Mouse (Mus musculus) embryo, embryonic 11 days (tissue): ENCODE results near the gene Fbxl17.
A peak's percentile ranks its signal among the peaks of the same experiment; 100 is the strongest.

Experiments used
- DNase-seq: peaks from one replicate; pipeline ENCODE4 v3.0.0-alpha.2; 2015

Fbxl17 gene

GRCm38 (mm10) chr17:63499636-63500155 lies at the start of gene Fbxl17:
Fbxl17 (minus strand) TSS chr17:63500017.
- DNase-seq, result peak; percentile 80

GRCm38 (mm10) chr17:63547465-63547864 lies 47.6 kb upstream of the Fbxl17 start:
- peak; percentile 25 for DNase-seq

DNA sequence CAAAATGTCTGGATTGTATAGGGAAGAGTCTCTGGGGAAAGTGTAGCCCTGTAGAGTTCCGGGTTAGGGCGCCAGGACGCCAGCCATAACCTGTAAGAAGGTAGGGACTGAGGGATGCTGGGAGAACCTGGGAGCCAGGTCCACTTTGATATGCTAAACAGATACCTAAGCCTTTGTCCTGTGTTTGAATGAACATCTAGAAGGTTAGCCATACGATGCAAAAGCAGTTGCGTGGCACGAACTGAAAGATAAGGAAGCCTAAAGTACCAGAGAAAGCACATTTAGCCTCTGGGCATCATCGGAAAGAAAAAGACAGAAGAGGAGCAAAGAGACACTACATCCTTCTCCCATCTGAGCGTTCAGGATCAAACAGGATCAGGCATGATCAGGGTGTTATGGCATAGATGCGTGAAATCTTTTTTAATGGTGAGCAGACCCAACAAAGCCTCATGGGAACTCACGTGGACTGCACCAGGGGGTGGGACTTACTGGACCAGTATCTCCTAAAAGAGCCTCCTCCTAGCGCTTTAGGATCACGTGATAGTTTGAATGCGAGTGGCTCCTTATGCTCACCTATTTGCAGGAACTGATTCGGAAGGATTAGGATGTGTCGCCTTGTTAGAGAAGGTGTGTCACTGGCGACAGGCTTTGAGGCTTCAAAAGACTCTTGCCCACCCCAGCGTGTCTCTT lies 34.9 kb upstream of the Fbxl17 start:
- DNase-seq, result no peak

GRCm38 (mm10) chr17:63533074-63533836 lies 33.4 kb upstream of the Fbxl17 start:
- peak; percentile 13 for DNase-seq

DNA sequence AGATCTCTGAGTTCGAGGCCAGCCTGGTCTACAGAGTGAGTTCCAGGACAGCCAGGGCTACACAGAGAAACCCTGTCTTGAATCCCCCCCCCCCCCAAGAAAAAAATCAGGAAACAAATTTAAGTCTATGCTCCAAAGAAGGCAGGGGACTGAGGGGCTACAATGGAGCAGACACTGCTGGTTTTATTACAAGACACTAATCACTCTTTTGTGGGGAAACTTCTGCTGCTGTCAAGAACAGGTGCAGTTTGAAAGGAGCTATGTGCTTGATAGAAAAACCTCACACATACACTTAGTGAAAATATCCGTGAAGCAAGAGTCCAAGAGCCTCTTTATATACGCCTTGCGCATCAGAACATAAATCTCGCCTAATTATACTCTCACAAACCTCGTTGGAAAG lies 29.7 kb upstream of the Fbxl17 start:
- DNase-seq, result no peak

DNA sequence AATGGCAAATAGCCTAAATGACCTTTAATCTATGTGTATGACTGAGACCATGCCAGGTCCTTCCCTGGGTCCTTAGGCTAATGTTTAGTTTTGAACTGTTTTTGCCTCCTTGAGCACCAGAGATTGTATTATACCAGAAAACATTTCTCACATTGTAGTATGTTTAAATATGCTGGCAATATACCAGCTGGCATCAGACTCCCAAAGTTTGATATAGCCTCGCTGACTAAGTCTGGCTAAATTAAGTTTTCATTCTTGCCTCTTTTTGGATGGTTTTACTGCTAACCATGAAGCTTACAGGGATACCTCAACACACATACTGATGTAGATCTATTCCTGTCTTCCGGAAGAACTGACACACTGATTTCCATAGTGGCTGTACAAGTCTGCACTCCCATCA lies 20.9 kb upstream of the Fbxl17 start:
- DNase-seq, result no peak

- no peak for DNase-seq
Observed at GRCm38 (mm10) chr17:63510451-63510850, 10.6 kb upstream of the Fbxl17 start.

DNA sequence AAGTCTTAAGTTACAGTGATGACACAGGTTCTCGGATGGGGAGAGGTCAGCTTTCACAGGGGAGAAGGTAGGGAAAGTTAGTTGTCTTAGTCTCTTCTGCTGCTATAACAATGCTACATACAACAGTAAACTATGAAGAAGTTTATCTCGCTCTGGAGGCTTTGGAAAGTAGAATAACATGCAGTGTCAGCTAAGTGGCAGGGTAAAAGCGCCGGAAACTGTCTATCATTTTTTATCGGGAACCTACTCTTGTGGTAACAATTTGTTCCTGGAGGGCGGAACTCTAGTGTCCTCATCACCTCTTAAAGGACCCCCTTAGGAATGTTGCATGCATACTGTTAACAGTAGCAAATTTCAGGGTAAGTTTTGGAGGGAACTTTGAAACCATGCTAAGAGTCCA lies 1.3 kb upstream of the Fbxl17 start:
- no peak for DNase-seq

DNA sequence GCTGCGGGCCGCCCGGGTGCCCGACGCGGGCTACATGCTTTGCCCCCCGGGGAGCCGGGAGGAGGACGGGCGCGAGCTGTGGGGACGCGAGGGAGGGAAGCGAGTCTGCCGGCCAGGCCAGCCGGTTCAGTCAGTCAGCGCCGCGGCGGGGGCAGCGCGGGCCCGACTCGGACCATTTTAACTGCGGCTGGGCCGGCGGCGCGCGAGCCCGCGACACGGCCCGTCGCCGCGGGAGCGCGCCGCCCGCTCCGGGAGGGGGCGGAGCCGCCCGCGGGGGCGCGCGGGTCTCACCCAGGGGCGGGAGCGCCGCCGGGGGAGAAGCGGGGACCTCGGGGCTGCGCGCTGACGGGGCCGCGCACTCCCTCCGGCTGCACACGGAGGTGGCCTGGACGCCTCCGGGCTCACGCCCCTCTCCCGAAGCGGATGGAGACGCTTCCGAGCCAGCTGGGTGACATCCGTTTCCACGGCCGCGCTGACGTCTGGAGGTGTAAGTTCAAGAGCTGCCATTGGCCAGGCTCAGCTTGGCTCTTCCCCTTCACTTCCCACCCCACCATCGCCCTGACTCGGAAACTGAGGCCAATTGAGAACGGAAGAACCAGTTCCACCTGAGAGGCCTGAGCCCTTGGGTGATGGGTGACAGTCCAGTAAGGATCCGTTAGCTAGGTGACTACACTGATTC lies 478 bp upstream of the Fbxl17 start:
- peak; percentile 91 for DNase-seq

DNA sequence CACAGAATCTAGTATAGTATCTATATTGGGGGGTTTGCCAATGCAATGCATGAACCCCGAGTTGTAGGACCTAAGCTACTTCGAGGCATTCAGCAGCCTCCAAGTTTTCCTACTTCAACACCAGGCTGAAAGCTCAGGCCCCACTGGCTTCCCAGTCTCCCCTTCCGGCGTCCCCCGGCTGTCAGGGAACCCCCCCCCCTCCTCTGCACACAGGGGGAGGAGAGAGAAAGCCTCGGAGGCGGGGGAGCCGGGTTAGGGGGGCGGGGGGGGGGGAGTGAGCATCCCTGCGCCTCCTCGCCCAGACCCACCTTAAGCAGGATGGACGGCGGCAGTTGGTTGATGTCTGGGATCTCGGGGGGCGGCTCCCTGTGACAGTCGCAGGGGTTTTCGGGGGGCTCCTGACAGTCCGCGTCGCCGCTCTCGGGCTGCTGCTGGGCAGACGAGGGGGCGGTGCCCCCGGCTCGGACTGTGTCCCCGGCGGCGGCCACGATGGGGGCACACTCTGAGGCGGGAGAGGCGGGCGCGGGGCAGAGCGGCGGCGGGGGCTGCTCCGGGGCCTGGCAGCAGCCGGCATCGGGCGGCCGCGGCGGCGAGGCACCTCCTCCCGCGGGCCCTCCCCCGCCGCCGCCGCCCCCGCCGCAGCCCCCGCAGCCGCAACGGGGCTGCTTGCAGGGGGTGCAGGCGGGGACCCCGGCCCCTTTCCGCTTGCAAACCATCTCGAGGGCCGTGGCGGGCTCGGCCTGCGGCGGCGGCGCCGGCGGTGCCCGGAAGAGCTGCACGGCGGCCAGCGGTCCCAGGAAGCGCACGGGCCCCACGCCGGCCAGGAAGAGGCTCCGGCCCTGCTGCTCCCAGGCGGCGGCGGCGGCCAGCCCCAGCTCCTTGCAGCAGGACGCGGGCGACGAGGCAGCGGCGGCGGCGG lies 841 bp downstream of the Fbxl17 start:
- peak; percentile 80 for DNase-seq

DNA sequence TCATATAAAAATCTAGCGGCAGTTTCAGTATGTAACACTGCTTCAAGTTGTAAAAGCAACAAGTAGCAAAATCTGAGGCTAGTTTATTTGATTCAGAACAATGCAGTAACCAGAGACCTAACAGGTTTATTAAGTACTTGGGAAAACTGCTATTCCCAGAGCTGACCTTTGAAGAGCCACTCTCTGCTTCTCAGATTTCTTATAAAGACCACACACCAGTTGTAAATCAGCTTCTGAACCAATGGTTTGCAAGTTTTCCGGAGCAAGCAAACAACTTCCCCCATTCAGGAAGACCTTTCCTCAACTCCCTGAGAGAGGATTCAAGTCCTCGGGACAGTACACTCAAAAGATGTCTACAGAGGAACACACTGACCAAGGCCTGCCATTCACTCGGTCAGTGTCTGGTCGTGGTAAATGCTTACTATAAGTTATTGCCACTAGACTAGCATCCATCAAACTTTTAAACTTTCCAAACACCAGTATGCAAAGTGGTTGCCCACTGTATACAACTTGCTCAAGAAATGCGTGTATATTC lies 1.6 kb downstream of the Fbxl17 start:
- peak; percentile 45 for DNase-seq

DNA sequence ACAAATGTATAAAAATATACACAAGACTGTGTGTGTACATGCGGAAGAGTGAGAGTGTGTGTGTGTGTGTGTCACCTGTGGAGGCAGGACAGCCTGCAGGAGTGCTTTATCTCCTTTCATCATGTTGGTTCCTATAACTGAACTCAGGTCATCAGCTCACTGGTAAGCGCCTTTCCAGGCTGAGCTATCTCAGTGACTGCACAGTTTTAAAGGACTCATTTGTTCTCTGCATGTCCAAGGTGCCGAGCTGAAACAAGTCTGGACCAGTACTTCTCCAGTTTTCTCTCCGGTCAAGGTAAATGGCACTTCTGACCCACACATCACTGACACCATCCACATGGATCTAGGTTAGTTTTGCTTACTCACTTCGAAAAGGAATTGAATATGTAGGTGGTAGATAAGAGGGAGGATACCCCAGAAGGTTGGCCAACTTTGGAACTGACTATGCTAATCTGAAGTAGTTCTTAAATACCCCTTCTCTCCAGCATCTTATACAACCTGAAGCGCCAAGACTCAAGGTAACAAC lies 2.5 kb downstream of the Fbxl17 start:
- DNase-seq, result no peak

GRCm38 (mm10) chr17:63496153-63496552 lies 3.7 kb downstream of the Fbxl17 start:
- no peak for DNase-seq

DNA sequence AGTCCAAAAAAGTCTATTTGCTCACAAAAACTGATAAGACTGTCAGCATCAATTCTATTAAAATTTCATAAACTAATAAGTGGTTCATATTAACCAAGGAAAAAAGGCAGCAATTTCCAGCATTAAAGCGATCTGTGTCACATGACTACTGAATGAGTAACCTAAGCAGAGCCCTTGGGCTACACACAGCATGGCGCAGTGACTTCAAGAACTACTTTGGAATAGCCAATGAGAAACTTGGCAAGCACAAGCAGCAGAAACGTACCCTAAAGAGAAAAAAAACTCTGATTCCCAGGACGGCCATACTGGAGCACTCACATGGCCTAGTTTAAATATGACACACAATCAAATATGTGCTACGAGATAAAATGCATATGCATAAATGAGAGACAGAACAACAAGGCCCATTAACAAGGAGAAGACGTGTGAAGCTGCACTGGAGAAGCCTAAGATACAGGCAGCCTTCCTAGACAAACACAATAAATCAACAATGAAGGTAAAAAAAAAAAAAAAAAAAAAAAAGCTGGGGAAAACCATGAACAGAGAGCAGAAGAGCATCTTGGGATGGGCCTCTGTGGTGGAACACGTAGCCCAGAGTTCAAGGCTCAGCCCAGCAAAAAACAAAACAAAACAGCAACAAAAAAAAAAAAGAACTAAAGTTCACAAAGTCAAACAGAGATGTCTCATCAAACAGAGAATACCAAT lies 5.8 kb downstream of the Fbxl17 start:
- DNase-seq, result no peak

- DNase-seq, result peak; percentile 34
Observed at GRCm38 (mm10) chr17:63493274-63493673, 6.5 kb downstream of the Fbxl17 start.

DNA sequence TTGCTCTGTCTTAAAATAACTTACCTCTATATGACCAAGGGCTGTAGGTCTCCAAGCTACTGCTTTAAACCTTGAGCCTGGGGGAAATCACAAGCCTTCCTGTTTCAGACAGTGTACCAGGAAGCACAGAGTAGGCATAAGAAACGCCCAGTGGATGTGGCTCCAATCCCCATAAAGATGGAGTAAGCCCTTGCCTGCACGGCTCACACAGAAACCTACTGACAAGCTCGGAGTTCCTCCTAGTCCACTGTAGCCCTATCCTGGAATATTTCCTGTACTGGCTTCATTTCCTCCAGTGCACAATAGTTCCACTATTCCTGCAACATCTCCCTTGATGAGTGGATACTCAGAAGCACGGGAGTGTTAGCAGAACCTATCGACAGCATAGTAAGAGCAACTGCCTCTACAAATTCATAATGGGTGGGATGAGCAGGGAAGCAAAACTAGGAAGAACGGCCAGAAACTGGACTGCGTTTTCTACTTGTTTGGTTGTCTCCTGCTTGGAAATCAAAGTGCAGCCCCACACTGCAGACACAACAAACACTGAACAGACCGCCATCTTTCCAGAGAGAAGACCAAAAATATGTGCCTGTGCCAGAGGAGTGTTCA lies 7.0 kb downstream of the Fbxl17 start:
- no peak for DNase-seq

- DNase-seq, result no peak
Observed at GRCm38 (mm10) chr17:63489525-63489924, 10.3 kb downstream of the Fbxl17 start.

- peak; percentile 78 for DNase-seq
Observed at GRCm38 (mm10) chr17:63467866-63468265, 32.0 kb downstream of the Fbxl17 start.

DNA sequence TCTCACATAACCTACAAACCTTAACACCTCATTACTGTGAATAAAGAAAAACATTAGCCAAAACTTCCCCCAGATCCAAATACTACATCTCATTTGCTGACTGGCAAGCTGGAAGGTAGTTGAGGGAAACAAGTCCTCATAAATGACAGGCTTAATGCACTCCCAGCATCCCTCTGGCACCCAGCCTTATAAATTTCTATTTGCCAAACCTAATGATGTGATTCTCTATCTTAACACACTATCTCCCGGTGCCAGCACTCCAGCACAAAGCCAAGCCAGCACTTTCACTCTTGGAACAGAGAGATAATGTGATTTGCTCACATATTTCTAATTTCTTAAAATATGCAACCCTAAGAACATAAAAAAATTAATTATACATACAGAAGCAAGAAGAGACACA lies 34.6 kb downstream of the Fbxl17 start:
- no peak for DNase-seq

GRCm38 (mm10) chr17:63462512-63462911 lies 37.3 kb downstream of the Fbxl17 start:
- no peak for DNase-seq
